8 mouse cellular contexts compared by ENCODE assay signal in the genomic region with DNA sequence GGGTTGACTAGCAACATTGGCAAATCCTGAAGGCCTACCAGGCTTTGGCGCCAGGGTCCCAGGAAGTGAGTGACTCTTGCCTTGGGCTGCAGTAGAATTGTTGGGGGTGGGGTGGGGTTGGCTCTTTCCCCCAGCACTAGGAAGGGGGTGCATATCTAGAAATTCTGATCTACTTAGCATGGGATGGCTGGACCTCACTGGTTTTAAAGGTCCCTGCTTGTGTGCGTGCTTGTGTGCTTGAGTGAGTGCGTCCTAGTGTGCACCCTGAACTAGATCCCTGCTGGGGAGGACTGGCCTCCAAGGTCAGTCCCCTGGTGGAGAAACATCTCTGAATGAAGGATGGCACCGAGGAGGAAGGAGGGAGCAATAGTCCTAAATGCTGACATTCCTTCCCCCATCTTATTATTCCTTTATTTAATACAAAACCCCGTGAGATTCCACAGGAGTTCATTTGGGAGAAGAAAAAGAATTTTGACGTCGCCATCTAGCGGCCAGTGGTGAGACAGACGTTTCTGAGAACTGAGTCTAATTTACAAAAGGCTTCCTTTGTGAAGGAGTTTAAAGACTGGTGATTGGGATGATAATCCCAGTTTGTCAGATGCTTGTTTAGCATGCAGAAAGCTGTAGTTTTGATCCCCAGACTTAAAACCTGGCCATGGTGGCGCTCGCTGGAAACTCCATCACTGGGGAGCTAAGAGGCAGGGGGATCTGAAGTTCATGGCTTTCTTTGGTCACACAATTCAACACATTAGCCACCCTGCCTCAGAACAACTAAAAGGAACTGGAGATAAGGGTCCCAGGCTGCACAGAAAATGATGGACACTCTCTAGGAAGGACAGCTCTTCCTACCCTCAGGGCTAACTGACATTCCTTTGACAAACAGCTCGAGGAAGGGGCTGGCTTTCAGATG. TPM values are rescaled to one million over a fixed set of nuclear protein-coding genes. Genes with fewer than 3 reads are reported as not detected.
DNase-seq lines count a peak whose midpoint lies in the region; ATAC-seq lines count a peak whose summit lies in the region.
"Not testable (repeated sequence)": the region's sequence is repeated elsewhere in the genome, so short reads cannot be mapped to it uniquely, and the experiment has no call there.

No protein-coding gene starts in this region.

- H3K36me3 ChIP-seq in forebrain, embryonic 13.5 days (ENCODE audit: poor library complexity, severe bottlenecking); heart, embryonic 14.5 days (ENCODE audit: control insufficient read depth, insufficient read depth, low read length); liver, embryonic 11.5 days (ENCODE audit: control insufficient read depth, insufficient read depth, low read length); midbrain, embryonic 12.5 days: not testable (repeated sequence)

- H3K4me2 ChIP-seq in forebrain, embryonic 13.5 days; heart, embryonic 14.5 days (ENCODE audit: low read length); liver, embryonic 11.5 days; midbrain, embryonic 12.5 days (replicated peaks): not testable (repeated sequence)

- not testable (repeated sequence) for H3K9ac ChIP-seq in forebrain, embryonic 13.5 days; heart, embryonic 14.5 days (ENCODE audit: low read length); liver, embryonic 11.5 days (ENCODE audit: low read depth, low read length); midbrain, embryonic 12.5 days (replicated peaks)

- peak; percentile 0 for DNase-seq in CD4-positive, CD25-positive, alpha-beta regulatory T cell, adult 2 months (ENCODE audit: low read depth, low spot score)
- DNase-seq in cerebellum, adult 9-10 months = peak; percentile 20
- DNase-seq in kidney, adult 18-20 months = peak; percentile 7
- peak; percentile 27 for DNase-seq in liver, embryonic 11.5 days (ENCODE audit: low spot score)
- peak; percentile 1 for DNase-seq in right cerebral cortex, postnatal 4 days

- not testable (repeated sequence) for H3K9me3 ChIP-seq in forebrain, embryonic 13.5 days (replicated peaks); heart, embryonic 14.5 days (ENCODE audit: control insufficient read depth, low read length); liver, embryonic 11.5 days (ENCODE audit: control insufficient read depth, low read length); midbrain, embryonic 12.5 days

- WGBS in forebrain, embryonic 13.5 days = 29% methylated on average over 8 of the region's 12 CpGs
- 20% methylated on average over 3 of the region's 12 CpGs for WGBS in heart, embryonic 14.5 days
- WGBS in liver, embryonic 11.5 days = 28% methylated on average over 4 of the region's 12 CpGs
- WGBS in midbrain, embryonic 12.5 days = 28% methylated on average over 8 of the region's 12 CpGs

- H3K4me3 ChIP-seq in forebrain, embryonic 13.5 days; heart, embryonic 14.5 days (ENCODE audit: control insufficient read depth in 1 of 2, insufficient read depth in 1 of 2, low read depth in 1 of 2, low read length in 2 of 2); liver, embryonic 11.5 days (ENCODE audit: low read depth, low read length); midbrain, embryonic 12.5 days: not testable (repeated sequence)

- H3K4me1 ChIP-seq in forebrain, embryonic 13.5 days; heart, embryonic 14.5 days (ENCODE audit: control insufficient read depth in 2 of 2, insufficient read depth in 2 of 2, low read length in 2 of 2); liver, embryonic 11.5 days (replicated peaks; ENCODE audit: control insufficient read depth, insufficient read depth, low read length); midbrain, embryonic 12.5 days: not testable (repeated sequence)

- peak; percentile 81 for ATAC-seq in forebrain, embryonic 13.5 days
- peak; percentile 43; the same call in 1 of the 2 replicates for ATAC-seq in heart, embryonic 14.5 days (ENCODE audit: insufficient number of reproducible peaks, insufficient read depth, low FRiP score, low read depth)
- ATAC-seq in liver, embryonic 11.5 days (replicated peaks; ENCODE audit: low FRiP score) = peak; percentile 68
- peak; percentile 88 for ATAC-seq in midbrain, embryonic 12.5 days (ENCODE audit: low FRiP score, low read depth)

- H3K27me3 ChIP-seq in forebrain, embryonic 13.5 days; heart, embryonic 14.5 days (ENCODE audit: control insufficient read depth, insufficient read depth, low read length); liver, embryonic 11.5 days (replicated peaks; ENCODE audit: control insufficient read depth, insufficient read depth, low read length); midbrain, embryonic 12.5 days: not testable (repeated sequence)

- not testable (repeated sequence) for H3K27ac ChIP-seq in forebrain, embryonic 13.5 days; heart, embryonic 14.5 days (replicated peaks in 1 of 2; ENCODE audit: control insufficient read depth in 1 of 2, insufficient read depth in 1 of 2, low read depth in 2 of 2, low read length in 2 of 2); liver, embryonic 11.5 days (ENCODE audit: low read depth, low read length); midbrain, embryonic 12.5 days (replicated peaks)

RNA-seq across cellular contexts. Expression of a gene that starts 26.2 kb away (rescaled TPM):
- 0.17 TPM in 1 of 2 replicates, not detected in the other for polyA plus RNA-seq in forebrain, embryonic 13.5 days (2015; fragmentation: Nextera tagmentation; extraction: Ambion mirVana)
- 0.18 and 0.39 TPM in 2 replicates for polyA plus RNA-seq in heart, embryonic 14.5 days (2014; fragmentation: Nextera tagmentation; extraction: Ambion mirVana)
- polyA plus RNA-seq in liver, embryonic 11.5 days (2014; fragmentation: Nextera tagmentation; extraction: Ambion mirVana) = not detected in 2 replicates
- polyA plus RNA-seq in midbrain, embryonic 12.5 days (2016; fragmentation: Nextera tagmentation; extraction: Ambion mirVana) = not detected in 2 replicates
